Mouse (Mus musculus): Measurements from ENCODE around the gene Efl1. TPM values are rescaled to one million over a fixed set of nuclear protein-coding genes. Genes with fewer than 3 reads are reported as not detected.
"Not testable (repeated sequence)": the region's sequence is repeated elsewhere in the genome, so short reads cannot be mapped to it uniquely, and the experiment has no call there.

The Efl1 gene
- total RNA-seq, 1 experiment from 2014 or later: 34.4 TPM

DNA sequence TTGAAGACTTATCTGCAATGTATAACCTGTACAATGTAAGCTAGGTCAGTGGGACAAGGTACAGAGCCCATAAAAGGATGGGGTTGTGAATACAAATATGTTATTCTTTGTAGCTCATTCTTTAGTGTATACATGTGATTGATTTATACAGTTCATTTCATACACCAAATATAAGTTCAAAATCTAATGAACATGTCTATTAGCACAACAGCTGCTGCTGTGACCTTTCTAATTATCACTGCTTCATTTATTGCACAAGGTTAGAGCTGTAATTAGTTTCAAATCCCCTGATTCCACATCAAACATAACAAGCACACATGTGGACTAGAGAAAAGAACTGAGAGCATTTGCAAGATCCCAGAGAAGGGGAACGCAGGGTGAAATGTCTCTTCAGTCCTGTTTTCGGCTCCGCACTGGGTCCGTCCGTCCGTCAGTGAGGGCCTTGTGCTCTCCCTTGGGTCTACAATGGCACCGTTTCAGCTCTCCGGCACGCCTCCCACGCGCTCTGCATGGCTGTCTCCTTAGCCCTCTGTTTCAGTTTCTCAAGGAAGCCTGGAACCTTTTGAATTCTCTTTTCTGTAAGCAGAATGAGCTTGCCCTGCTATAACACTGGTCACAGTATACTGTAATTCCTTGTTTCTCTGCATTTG is 94.8 kb downstream of the Efl1 start:
- no peak for ATAC-seq (replicated peaks in 1 of 2; ENCODE audit: insufficient read depth in 1 of 2, low FRiP score in 2 of 2, low TSS enrichment in 1 of 2, low read depth in 1 of 2, poor library complexity in 2 of 2, severe bottlenecking in 2 of 2)

DNA sequence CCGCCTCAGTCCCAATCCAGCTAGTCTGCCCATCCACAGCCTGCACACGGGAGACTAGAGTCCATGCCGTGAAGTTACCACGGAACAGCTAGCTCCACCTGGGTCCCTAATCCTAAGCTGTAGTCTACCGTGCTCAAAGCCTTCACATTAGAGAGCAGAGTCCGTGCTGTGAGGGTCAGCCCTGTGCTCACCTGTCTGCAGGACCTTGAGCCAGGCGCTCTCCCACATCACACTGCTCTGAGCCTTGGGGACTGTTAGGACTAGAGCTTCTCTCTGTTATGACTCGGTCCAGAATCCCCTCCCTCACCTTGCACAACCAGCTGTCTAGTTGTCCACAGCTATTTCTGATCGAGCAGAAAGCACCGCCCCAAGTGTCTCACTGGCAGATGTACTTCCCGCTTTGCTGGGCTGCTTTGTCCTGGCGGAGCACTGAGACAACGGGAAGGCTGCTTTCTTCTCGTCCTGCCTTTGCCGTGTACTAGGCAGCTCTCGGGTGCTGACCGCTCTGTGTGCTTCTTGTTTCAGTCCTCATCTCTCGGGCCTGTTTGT is 95.8 kb downstream of the Efl1 start:
- no peak for ATAC-seq (replicated peaks in 1 of 2; ENCODE audit: insufficient read depth in 1 of 2, low FRiP score in 2 of 2, low TSS enrichment in 1 of 2, low read depth in 1 of 2, poor library complexity in 2 of 2, severe bottlenecking in 2 of 2)

DNA sequence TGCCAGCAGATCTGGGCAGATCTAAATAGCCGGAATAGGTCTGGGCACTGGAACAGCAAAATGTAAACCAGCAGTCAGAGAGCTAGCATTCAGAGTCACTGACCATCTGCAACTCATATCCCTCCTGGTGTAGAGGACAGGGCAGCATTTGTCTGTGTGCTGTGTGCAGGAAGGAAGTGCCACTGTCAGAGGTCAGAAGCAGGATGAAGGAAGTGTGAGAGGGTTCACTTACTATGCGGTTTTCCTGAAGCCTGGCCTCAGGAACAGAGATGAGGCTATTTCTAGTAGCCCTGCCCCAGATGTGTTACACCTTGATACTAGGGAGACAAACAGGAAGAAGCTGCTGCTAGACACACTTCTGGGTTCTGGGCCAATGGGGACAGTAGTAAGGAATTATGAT is 100.4 kb downstream of the Efl1 start:
- ATAC-seq (replicated peaks in 1 of 2; ENCODE audit: insufficient read depth in 1 of 2, low FRiP score in 2 of 2, low TSS enrichment in 1 of 2, low read depth in 1 of 2, poor library complexity in 2 of 2, severe bottlenecking in 2 of 2): peak; percentile 65 to 71

DNA sequence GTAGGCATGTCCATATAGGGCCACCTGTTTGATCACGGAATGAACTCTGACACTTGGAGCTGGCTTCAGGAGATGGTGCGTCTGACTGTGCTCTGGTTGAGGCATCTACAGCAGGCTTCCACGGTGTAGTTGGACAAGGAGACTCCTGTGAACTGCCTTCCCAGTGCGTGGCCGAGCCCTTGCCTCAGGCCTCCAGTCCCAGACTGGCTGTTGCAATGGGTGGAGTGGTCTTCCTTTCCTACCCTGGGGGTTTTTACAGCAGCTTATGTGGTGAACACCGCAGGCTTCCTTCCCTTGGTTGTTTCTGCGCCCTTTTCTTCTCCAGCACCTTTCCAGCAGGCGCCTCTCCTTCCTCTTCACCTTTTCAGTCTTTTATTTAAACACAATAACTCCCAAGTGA is 100.8 kb downstream of the Efl1 start:
- peak in 1 of 2 experiments; percentile 61; a peak in 2 of 4 replicates for ATAC-seq (replicated peaks in 1 of 2; ENCODE audit: insufficient read depth in 1 of 2, low FRiP score in 2 of 2, low TSS enrichment in 1 of 2, low read depth in 1 of 2, poor library complexity in 2 of 2, severe bottlenecking in 2 of 2)

DNA sequence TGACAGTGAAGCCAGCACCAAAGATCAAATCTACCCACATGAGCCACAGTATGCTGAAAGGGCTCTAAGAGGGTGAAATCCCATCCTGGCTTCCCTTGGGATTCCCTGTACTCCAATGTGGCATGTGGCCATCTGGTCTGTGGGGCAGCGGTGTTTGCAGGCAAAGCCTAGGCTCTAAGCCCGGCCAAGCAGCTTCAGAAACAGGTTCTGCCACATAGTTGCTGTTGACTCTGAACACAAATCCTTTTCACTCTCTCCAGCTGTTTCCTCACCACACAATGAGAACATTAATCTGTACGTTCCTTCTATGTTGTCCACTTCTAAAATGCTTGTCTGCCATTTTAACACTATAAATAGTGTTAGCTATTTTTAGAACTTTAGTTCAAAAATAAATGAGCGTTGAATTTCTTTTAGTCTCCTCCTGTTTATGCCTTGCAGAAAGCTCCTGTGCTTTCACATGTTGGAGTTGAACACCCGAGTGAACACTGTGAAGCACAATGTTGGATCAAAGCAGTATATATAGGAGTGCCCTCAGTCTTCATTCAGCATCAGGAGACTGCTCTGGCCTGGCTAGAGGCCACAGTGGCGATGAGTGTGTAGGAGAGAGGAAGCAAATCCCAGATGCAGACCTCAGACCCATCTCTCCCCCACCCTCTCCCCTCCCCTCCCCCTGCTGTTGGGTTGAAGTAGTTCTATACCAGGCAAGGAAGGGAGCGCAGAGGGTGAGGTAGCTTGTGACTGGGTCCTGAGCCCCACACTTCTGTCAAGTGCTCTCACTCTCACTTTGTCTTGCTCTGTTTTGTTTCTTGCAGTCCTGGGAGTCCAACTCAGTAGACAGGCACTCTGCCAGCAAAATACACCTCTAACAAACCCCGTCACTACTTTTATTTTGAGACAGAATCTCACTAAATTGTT is 104.0 kb downstream of the Efl1 start:
- ATAC-seq (replicated peaks in 1 of 2; ENCODE audit: insufficient read depth in 1 of 2, low FRiP score in 2 of 2, low TSS enrichment in 1 of 2, low read depth in 1 of 2, poor library complexity in 2 of 2, severe bottlenecking in 2 of 2): no peak

DNA sequence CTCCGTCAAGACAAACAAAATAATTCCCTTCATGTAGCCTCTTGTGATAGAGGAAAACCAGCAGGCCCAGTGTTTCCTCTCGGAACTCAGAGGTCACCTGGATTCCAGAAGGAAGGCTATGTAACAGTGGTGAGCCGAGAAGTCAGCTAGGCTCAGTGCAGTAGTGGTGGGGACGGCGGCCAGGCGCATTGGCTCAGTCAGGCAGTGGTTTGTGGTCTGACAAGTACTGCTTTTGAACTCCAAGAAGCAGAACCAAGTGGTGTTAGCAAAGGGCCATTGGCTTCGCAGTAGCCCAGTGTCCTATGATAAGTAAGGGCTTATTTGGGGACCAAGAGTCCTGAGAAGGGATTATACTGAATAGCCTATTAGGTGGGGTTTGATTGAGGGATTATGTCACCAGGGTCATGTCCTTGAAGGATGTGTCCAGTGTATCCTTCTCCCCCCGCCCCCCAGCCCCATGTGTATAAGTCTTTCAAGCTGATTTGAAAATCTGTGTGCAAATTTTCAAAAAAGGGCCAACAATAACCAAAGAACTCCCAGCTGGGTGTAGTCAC is 107.3 kb downstream of the Efl1 start:
- peak; percentile 94 to 95 for ATAC-seq (replicated peaks in 1 of 2; ENCODE audit: insufficient read depth in 1 of 2, low FRiP score in 2 of 2, low TSS enrichment in 1 of 2, low read depth in 1 of 2, poor library complexity in 2 of 2, severe bottlenecking in 2 of 2)

DNA sequence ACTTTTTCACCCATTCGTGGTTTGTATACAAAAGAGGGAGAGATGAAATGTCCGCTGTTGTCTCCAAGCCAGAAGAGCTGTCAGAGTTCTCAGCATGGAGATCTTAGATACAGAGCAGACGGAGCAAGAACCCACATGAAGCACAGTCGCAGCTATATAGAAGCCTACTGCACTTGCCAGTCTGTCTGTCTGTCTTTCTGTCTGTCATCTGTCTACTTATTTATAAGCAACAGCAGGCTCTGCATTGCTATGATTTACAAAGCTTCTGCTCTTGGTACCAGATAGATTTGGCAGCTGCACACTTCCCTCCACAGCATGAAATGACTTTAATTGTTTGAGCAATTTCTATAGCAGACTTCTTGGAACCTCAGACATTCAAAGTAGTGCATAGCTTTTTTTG is 110.1 kb downstream of the Efl1 start:
- no peak for ATAC-seq (replicated peaks in 1 of 2; ENCODE audit: insufficient read depth in 1 of 2, low FRiP score in 2 of 2, low TSS enrichment in 1 of 2, low read depth in 1 of 2, poor library complexity in 2 of 2, severe bottlenecking in 2 of 2)

DNA sequence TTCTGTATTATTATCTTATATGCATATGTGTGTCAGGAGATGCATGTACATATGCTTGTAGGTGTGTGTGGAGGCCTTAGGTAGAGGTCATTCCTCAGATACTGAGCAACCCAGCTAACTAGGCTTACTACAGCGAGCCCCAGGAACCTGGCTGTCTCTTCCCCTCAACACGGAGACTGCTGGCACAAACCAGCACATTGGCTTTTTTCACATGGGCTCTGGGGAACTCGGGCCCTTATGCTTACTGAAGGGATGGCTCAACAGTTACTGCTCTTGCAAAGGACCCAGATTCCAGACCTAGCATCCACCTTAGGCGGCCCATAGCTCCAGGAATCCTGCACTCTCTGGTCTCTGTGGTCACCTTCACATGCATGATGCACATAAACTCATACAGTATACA is 110.7 kb downstream of the Efl1 start:
- no peak for ATAC-seq (replicated peaks in 1 of 2; ENCODE audit: insufficient read depth in 1 of 2, low FRiP score in 2 of 2, low TSS enrichment in 1 of 2, low read depth in 1 of 2, poor library complexity in 2 of 2, severe bottlenecking in 2 of 2)

DNA sequence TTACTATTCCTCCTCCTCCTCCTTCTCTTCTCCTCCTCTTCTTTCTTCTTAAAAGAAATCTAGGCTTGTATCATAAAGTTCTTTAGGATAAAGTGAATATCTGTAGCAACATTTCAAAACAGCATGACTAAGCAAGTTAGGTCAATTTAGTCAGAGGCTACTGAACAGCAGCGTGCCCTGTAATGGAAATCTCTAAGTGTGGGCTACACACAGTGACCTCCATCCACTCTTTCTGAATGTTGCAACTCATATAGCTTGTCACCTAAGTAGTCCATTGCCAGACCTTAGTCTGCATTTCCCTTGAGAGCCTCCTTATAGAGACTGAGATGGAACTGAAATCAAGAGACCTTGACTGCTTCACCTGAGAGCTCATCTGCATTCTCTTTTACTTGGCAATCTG is 116.5 kb downstream of the Efl1 start:
- no peak for ATAC-seq (replicated peaks in 1 of 2; ENCODE audit: insufficient read depth in 1 of 2, low FRiP score in 2 of 2, low TSS enrichment in 1 of 2, low read depth in 1 of 2, poor library complexity in 2 of 2, severe bottlenecking in 2 of 2)

DNA sequence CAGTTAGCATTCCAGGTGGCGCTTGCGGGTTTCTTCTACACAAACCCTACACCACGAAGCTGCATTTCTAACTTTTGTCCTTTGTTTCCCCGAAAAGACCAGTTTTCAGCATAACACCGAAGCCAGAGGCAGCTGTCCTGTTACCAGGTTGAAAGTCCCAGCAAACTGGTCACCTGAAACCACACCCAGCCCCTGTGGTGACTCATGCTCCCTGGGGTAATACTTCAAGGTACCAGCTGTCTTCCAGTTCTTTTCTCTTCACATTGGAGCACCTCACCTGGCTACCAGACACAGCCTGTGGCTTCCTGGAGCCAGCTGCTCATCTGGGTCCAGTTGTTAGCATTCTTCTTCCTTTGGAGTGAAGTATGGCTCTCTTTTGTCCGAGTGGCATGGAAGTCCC is 118.2 kb downstream of the Efl1 start:
- no peak for ATAC-seq (replicated peaks in 1 of 2; ENCODE audit: insufficient read depth in 1 of 2, low FRiP score in 2 of 2, low TSS enrichment in 1 of 2, low read depth in 1 of 2, poor library complexity in 2 of 2, severe bottlenecking in 2 of 2)

DNA sequence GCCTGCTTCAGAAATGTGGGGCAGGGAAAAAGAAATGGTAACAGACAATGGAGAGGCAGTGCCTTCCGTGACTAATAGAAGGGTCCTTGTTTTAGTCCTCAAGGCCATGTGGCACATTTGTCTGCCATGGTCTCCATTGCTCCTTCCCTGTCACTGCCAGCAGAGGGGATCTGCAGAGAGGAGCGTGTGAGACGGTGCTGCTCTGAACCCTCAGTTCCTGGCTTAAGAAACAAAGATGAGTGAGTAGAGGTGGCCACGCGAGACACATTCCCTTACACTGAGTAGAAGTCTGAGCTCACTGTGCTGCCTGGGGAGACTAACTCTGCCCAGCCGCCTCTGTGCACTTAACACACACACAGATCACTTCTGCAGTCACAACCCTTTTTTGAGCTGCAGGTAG is 121.8 kb downstream of the Efl1 start:
- no peak for ATAC-seq (replicated peaks in 1 of 2; ENCODE audit: insufficient read depth in 1 of 2, low FRiP score in 2 of 2, low TSS enrichment in 1 of 2, low read depth in 1 of 2, poor library complexity in 2 of 2, severe bottlenecking in 2 of 2)

DNA sequence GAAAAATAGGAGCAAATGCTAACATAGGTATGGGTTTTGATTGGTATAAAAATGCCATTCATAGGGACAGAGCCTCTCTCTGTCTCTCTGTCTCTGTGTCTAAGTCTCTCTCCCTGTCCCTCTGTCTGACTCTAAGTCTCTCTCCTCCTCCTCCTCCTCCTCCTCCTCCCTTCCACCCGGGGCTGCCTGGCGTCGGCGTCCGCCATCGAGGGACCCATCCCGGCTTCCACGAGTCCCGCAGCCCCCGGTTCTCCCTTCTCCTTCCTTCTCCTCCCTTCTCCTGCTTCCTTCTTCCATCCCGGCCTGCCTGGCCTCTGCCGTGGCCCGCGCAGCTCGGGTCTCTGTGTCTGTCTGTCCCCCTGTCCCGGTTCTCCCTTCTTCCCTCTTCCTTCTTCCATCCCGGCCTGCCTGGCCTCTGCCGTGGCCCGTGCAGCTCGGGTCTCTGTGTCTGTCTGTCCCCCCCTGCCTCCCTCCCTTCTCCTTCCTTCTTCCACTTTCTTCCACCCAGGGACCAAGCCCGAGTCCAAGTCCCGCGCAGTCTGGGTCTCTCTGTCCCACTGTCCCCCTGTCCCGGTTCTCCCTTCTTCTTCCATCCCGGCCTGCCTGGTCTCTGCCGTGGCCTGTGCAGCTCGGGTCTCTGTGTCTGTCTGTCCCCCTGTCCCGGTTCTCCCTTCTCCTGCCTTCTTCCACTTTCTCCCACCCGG is 122.7 kb downstream of the Efl1 start:
- ATAC-seq (replicated peaks in 1 of 2; ENCODE audit: insufficient read depth in 1 of 2, low FRiP score in 2 of 2, low TSS enrichment in 1 of 2, low read depth in 1 of 2, poor library complexity in 2 of 2, severe bottlenecking in 2 of 2): peak; percentile 32 to 62; a peak in 2 of 4 replicates

DNA sequence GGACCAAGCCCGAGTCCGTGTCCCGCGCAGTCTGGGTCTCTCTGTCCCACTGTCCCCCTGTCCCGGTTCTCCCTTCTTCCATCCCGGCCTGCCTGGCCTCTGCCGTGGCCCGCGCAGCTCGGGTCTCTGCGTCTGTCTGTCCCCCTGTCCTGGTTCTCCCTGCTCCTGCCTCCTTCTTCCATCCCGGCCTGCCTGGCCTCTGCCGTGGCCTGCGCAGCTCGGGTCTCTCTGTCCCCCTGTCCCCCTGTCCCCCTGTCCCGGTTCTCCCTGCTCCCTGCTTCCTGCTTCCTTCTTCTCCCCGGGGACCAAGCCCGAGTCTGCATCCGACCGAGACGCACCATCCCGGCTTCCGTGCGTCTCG is 123.2 kb downstream of the Efl1 start:
- ATAC-seq (replicated peaks in 1 of 2; ENCODE audit: insufficient read depth in 1 of 2, low FRiP score in 2 of 2, low TSS enrichment in 1 of 2, low read depth in 1 of 2, poor library complexity in 2 of 2, severe bottlenecking in 2 of 2): not testable (repeated sequence)

DNA sequence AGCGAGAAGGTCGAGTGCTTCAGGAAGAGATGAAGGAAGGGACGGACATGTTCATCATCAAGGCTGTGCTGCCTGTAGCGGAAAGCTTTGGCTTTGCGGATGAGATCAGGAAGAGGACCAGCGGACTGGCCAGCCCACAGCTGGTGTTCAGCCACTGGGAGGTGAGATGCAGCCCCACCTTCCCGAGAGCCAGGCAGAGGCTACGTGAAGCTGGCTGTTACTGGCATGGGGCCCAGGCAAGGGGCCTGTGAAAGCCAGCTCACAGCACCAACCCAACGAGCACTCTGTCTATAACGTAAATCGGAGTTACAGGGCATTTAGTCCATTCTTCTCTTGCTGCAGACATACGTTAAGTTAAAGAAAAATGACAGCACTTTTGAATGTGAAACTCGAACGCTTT is 124.1 kb downstream of the Efl1 start:
- no peak for ATAC-seq (replicated peaks in 1 of 2; ENCODE audit: insufficient read depth in 1 of 2, low FRiP score in 2 of 2, low TSS enrichment in 1 of 2, low read depth in 1 of 2, poor library complexity in 2 of 2, severe bottlenecking in 2 of 2)

DNA sequence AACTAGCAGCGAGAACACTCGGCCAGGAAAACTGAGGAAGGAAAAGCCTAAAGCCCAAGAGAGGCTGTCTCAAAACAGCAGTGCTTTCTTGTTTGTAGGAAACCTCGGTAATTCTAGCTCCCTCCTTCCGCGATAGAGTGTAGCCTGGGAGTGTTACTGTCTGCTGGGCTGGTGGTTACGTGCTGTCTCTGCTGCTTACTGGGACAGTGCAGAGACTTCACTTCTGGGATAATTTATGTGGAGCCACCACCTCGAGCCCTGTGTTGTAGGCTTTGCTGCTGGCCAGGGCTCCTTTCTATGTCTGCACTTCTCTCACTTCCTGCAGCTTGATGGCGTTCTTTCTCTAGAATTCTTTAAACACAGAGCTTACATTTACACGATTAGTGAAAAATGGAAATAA is 124.7 kb downstream of the Efl1 start:
- no peak for ATAC-seq (replicated peaks in 1 of 2; ENCODE audit: insufficient read depth in 1 of 2, low FRiP score in 2 of 2, low TSS enrichment in 1 of 2, low read depth in 1 of 2, poor library complexity in 2 of 2, severe bottlenecking in 2 of 2)

DNA sequence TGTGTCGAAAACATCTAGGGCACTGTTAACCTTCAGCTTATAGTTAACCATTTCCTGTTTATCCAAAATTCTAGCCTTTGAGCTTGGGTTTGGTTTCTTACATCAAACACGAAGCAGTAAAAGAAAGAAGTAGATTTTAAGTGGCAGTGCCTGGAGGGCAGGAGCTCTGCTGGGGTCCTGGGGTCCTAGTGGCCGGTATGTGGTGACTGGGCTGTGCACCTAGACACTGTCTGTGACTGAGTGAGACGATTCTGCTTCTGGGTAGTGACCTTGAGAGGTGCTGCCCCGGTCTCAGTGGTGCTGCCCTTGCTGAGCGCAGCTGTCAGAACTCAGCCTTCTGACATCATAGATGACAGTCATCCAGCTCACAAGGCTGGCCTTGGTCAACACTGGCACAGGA is 125.5 kb downstream of the Efl1 start:
- no peak for ATAC-seq (replicated peaks in 1 of 2; ENCODE audit: insufficient read depth in 1 of 2, low FRiP score in 2 of 2, low TSS enrichment in 1 of 2, low read depth in 1 of 2, poor library complexity in 2 of 2, severe bottlenecking in 2 of 2)

DNA sequence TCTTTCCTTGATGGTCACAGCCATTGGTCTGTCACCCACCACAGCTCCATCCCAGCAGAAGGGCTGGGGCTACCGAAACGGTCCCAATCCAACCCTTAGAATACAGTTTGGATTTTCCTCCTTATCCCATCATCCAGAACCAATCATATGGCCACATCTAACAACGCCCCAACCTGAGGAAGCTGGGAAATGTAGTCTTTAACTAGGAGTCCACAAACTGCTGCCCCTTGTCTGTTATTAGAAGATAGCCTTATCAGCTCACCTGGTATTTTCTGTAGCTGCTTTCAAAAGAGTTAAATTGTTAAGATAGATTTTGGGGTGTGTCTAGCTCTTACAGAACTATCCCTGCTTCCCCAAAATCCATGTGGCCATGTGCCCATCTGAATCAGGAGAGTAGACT is 126.7 kb downstream of the Efl1 start:
- ATAC-seq (replicated peaks in 1 of 2; ENCODE audit: insufficient read depth in 1 of 2, low FRiP score in 2 of 2, low TSS enrichment in 1 of 2, low read depth in 1 of 2, poor library complexity in 2 of 2, severe bottlenecking in 2 of 2): no peak

DNA sequence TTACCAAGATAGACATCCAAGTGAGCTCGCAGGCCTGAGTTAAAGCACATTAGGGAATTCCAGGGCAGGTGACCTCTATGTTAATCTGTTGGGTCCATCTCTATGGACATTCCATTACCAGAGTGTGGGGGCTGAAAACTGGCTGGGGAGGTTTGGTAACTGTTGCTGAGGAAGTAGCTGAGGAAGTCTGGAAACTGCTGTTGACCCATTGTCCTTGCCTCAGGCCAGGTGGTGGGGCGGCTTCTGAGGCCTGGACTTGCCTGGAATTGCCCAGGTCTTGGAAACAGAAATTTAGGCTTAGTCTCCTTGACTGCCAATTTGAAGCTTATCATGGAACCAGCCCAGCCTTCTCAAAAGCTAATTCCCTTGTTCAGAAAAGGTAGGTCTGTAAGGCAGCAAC is 134.7 kb downstream of the Efl1 start:
- no peak for ATAC-seq (replicated peaks in 1 of 2; ENCODE audit: insufficient read depth in 1 of 2, low FRiP score in 2 of 2, low TSS enrichment in 1 of 2, low read depth in 1 of 2, poor library complexity in 2 of 2, severe bottlenecking in 2 of 2)

All from hematopoietic stem cell, adult 5-6 weeks (primary cell).